Mouse (Mus musculus) intestine, embryonic 14.5 days (tissue): ENCODE data around the gene Kcnj14. TPM values are rescaled to one million over a fixed set of nuclear protein-coding genes. Genes with fewer than 3 reads are reported as not detected.

Experiments
- ATAC-seq: fragments of 200-750 bp; cut with Nextera tagmentation; replicated peaks from 2 replicates; pipeline ENCODE4 v1.8.0; 2017; ENCODE audit warnings: low read depth, moderate number of reproducible peaks, moderate TSS enrichment, moderate library complexity; ENCODE audit not compliant: low FRiP score, low TSS enrichment
- DNase-seq: peaks from one replicate; pipeline ENCODE4 v3.0.0-alpha.2; 2018; ENCODE audit warnings: low spot score
- H3K27ac ChIP-seq: fragments of 300-500 bp; sonication (generic); 2 replicates; pipeline ENCODE4 v1.5.1; 2014; ENCODE audit warnings: low read depth, mild to moderate bottlenecking, control low read depth
- H3K27me3 ChIP-seq: fragments of 300-500 bp; sonication (generic); replicated peaks from 2 replicates; pipeline ENCODE4 v1.6.1; 2014; ENCODE audit warnings: low read length, control low read depth; ENCODE audit not compliant: control insufficient read depth, insufficient read depth
- H3K36me3 ChIP-seq: fragments of 300-500 bp; sonication (generic); 2 replicates; pipeline ENCODE4 v1.6.1; 2014; ENCODE audit warnings: low read length, control low read depth; ENCODE audit not compliant: control insufficient read depth, insufficient read depth
- H3K4me1 ChIP-seq: fragments of 300-500 bp; sonication (generic); replicated peaks from 2 replicates; pipeline ENCODE4 v1.6.1; 2014; ENCODE audit warnings: low read length, control low read depth, mixed read lengths; ENCODE audit not compliant: control insufficient read depth, insufficient read depth
- H3K4me2 ChIP-seq: fragments of 300-500 bp; sonication (generic); 2 replicates; pipeline ENCODE4 v1.6.1; 2014; ENCODE audit warnings: low read length
- H3K4me3 ChIP-seq: fragments of 300-500 bp; sonication (generic); 2 replicates; pipeline ENCODE4 v1.5.1; 2014; ENCODE audit warnings: low read depth, low read length, control low read depth, mixed read lengths
- H3K9ac ChIP-seq: fragments of 300-500 bp; sonication (generic); 2 replicates; pipeline ENCODE4 v1.6.1; 2014; ENCODE audit warnings: mild to moderate bottlenecking, low read length
- H3K9me3 ChIP-seq: fragments of 300-500 bp; sonication (generic); 2 replicates; pipeline ENCODE4 v1.6.1; 2016; ENCODE audit warnings: low read length, control low read depth; ENCODE audit not compliant: control insufficient read depth
- WGBS: fragments of 180-500 bp; shearing (Covaris S2); extraction: QIAGEN DNeasy Blood & Tissue Kit; methylation state at CpG from one replicate; pipeline ENCODE4 v1.1.7; 2014; 5-methylcytosine and 5-hydroxymethylcytosine counted together
- polyA plus RNA-seq: library from polyadenylated mRNA; unstranded; fragments of >200 nt; fragmentation: Nextera tagmentation; extraction: Ambion mirVana; gene quantifications from 2 replicates; pipeline ENCODE4 v1.2.1, GENCODE M21; 2014

Kcnj14 gene
- polyA plus RNA-seq, 1 experiment from 2014 or later = 1.5 TPM

DNA sequence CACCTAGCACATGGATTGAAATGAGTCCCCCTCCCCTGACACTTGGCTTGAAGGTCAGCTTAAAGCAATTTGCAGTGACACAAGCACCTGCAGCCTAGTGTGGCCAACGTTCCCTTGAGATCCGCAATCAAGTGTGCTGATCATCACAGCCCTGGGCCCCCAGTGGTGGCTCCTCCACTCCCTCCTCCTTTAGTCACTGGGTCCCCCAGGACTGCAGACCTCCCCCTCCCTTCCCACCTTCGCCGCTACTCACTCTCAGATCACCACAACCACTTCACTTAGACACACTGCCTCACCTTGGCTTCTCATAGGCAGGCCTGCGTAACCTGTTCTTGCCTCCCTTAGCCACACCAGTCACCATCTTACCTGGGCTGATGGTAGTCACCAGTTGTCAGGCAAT, 18.6 kb downstream of the Kcnj14 start:
- Histone ChIP-seq H3K4me3 (no peak overlapping the region), H3K9me3 (no peaks in the 10 kb centered on the region), H3K27me3 (no peaks in the 10 kb centered on the region), H3K27ac (no peak overlapping the region), H3K4me2 (no peak overlapping the region), H3K4me1 (no peaks in the 10 kb centered on the region), H3K36me3 (peaks cover 44% of the 10 kb centered on the region), H3K9ac (no peak overlapping the region)
- DNase-seq (no peak), ATAC-seq (no peak)
- 60% methylated on average over 5 of the region's 5 CpGs for WGBS

DNA sequence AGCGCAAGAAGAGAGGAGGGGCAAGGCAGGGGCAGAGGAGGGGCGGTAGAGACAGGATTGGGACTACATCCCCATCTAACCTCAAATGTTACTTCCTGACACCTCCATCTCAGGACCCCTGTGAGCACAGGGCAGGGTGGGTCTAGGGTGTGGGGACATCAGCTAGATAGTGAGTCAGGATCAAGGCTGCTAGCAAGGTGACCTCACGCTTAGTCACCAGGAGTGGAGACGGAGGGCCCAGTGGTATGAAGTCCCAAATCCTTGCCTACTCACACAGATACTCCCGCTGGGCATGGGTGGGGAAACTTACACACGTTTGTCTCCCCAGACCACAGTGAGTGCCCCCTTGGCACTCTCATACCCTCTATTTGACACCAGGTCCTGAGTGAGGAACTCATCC, 22.0 kb downstream of the Kcnj14 start:
- Histone ChIP-seq H3K4me2 (no peak overlapping the region), H3K36me3 (peaks cover 10% of the 10 kb centered on the region), H3K4me3 (no peak overlapping the region), H3K9ac (no peak overlapping the region), H3K27me3 (peaks cover 9% of the 10 kb centered on the region; the same call in 1 of the 2 replicates), H3K4me1 (peaks cover 8% of the 10 kb centered on the region), H3K9me3 (no peaks in the 10 kb centered on the region), H3K27ac (no peak overlapping the region)
- ATAC-seq (no peak), DNase-seq (no peak)
- 92% methylated on average over 6 of the region's 6 CpGs for WGBS

DNA sequence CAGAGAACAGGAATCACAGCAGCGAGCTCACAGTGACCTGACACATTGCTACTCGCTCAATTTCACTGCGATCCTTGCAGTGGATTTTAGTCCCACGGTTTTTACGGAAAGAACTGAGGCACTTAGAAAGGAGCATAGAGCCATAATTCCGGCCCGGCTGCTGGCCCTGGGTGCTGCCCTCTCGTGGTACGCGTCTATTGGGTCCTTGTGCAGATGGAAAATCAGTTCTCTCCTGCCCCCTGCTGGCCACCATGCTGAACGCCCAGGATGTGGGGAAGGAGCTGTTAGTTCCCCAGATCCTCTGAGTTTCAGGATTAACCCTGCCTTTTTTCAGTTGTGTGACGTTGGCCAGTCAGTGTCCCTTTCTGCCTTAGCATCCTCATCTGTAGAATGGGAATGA, 23.2 kb downstream of the Kcnj14 start:
- Histone ChIP-seq H3K9me3 (no peaks in the 10 kb centered on the region), H3K27me3 (peaks cover 21% of the 10 kb centered on the region), H3K36me3 (no peaks in the 10 kb centered on the region), H3K4me1 (peaks cover 8% of the 10 kb centered on the region), H3K4me2 (peak overlapping the region; percentile 34), H3K27ac (no peak overlapping the region), H3K4me3 (no peak overlapping the region), H3K9ac (no peak overlapping the region)
- DNase-seq (peak; percentile 99), ATAC-seq (peak; percentile 45)
- 3% methylated on average over 12 of the region's 12 CpGs for WGBS

DNA sequence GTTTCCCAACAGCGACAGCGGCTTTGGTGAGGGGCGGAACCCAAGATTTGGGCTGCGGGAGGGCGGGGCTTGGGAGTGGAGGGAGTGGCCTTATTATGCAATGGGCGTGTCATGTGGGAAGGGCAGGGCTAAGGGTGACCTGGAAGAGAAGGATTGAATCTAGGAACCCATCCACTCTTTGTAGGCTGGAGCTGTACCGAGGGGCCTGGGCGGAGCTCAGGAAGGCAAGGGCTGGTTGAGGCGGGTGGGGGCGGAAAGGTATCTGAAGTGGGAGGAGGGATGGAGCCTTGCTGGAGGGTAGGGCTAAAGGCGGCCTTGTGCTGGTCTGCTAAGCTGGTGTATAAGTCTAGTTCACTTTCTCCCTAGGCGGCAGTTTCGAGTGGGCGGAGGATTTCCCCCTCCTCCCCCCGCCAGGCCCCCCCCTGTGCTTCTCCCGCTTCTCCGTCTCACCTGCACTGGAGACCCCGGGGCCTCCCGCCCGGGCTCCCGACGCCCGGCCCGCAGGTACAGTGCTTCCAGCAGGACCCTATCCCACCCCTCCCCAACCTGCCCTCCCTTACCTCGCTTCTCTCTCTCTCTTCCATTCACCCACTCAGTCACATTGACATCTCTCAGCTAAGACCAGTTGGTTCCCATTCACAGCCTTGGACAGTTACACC, 23.9 kb downstream of the Kcnj14 start:
- Histone ChIP-seq H3K4me1 (peaks cover 8% of the 10 kb centered on the region), H3K9ac (no peak overlapping the region), H3K36me3 (0 out of 2 replicates have a peak, but pooled peaks cover 4% of the 10 kb centered on the region), H3K27ac (no peak overlapping the region), H3K9me3 (no peaks in the 10 kb centered on the region), H3K4me2 (peak overlapping the region; percentile 34), H3K27me3 (peaks cover 21% of the 10 kb centered on the region), H3K4me3 (no peak overlapping the region)
- DNase-seq = no peak
- WGBS = 27% methylated on average over 25 of the region's 25 CpGs
- peak; percentile 22; the same call in 1 of the 2 replicates for ATAC-seq

DNA sequence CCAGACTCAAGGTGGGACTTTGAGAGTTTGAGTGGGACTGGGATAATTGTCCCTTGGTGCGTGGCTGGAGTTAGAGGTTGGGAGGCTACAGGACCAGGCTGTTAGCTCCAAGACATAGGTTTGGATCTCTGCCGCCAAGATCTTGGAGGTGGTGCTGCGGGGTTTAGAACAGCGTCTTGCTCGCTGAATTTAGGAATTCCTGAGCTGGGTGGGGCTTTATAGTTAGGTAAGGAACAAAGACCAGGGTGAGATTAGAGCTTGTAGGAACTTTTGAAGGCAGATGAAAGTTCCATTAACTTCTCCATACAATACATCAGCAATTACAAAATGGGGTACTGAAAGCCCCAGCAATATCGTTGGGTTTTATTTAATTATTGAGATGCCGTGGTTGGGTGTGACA, 24.6 kb downstream of the Kcnj14 start:
- peaks cover 21% of the 10 kb centered on the region for H3K27me3 ChIP-seq
- H3K4me2 ChIP-seq = peak overlapping the region; percentile 34
- 43% methylated on average over 7 of the region's 7 CpGs for WGBS
- ATAC-seq (no peak), DNase-seq (no peak)
- H3K9ac ChIP-seq = no peak overlapping the region
- H3K4me1 ChIP-seq = peaks cover 8% of the 10 kb centered on the region
- 0 out of 2 replicates have a peak, but pooled peaks cover 9% of the 10 kb centered on the region for H3K36me3 ChIP-seq
- H3K9me3 ChIP-seq = no peaks in the 10 kb centered on the region
- no peak overlapping the region for H3K27ac ChIP-seq
- H3K4me3 ChIP-seq = no peak overlapping the region

DNA sequence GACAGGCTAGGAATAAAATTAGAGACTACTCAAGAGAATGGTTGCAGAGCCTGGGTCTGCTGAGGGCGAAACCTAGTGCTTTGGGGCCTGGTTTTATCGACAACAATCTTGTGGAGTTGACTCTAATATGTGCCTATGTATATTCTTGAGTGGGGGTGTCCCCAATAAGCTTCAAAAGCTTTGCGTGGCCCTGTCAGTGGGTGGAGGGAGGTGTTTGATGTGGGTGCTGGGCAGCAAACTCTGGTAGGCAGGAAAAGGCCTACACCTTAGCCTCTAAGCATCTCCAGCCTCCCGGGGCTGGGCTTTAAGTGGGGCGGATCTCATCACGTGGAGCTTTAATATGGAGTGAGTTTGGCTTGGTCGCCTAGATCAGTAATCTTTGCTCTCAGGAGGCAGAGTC, 25.7 kb downstream of the Kcnj14 start:
- ATAC-seq = no peak
- no peak overlapping the region for H3K9ac ChIP-seq
- peak overlapping the region; percentile 88; the same call in 1 of the 2 replicates for H3K4me2 ChIP-seq
- H3K4me1 ChIP-seq = peaks cover 8% of the 10 kb centered on the region
- H3K27ac ChIP-seq = no peak overlapping the region
- peak overlapping the region; percentile 44; the same call in 1 of the 2 replicates for H3K4me3 ChIP-seq
- no peaks in the 10 kb centered on the region for H3K9me3 ChIP-seq
- DNase-seq = no peak
- peaks cover 21% of the 10 kb centered on the region for H3K27me3 ChIP-seq
- 0 out of 2 replicates have a peak, but pooled peaks cover 10% of the 10 kb centered on the region for H3K36me3 ChIP-seq
- WGBS = 58% methylated on average over 7 of the region's 7 CpGs

DNA sequence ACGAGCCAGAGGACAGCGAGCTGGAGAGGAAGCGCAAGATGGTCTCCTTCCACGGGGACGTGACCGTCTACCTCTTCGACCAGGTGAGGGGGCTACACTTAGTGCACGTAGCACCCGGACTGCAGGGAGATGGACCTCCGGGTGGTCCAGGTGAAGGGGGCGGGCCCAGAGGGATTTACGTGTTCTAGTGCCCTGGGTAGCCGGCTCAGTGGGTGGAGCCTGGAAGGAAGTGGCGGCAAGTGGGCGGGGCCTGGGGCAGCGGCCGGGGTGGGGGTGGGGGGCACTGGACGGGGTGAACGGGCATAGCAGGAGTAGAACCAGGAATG, 26.1 kb downstream of the Kcnj14 start:
- Histone ChIP-seq H3K36me3 (0 out of 2 replicates have a peak, but pooled peaks cover 10% of the 10 kb centered on the region), H3K9ac (peak overlapping the region; percentile 40), H3K9me3 (no peaks in the 10 kb centered on the region), H3K4me2 (peak overlapping the region; percentile 88), H3K27ac (no peak overlapping the region), H3K27me3 (peaks cover 21% of the 10 kb centered on the region), H3K4me3 (peak overlapping the region; percentile 44), H3K4me1 (peaks cover 8% of the 10 kb centered on the region)
- WGBS = 4% methylated on average over 19 of the region's 19 CpGs
- DNase-seq = peak; percentile 66
- no peak for ATAC-seq

DNA sequence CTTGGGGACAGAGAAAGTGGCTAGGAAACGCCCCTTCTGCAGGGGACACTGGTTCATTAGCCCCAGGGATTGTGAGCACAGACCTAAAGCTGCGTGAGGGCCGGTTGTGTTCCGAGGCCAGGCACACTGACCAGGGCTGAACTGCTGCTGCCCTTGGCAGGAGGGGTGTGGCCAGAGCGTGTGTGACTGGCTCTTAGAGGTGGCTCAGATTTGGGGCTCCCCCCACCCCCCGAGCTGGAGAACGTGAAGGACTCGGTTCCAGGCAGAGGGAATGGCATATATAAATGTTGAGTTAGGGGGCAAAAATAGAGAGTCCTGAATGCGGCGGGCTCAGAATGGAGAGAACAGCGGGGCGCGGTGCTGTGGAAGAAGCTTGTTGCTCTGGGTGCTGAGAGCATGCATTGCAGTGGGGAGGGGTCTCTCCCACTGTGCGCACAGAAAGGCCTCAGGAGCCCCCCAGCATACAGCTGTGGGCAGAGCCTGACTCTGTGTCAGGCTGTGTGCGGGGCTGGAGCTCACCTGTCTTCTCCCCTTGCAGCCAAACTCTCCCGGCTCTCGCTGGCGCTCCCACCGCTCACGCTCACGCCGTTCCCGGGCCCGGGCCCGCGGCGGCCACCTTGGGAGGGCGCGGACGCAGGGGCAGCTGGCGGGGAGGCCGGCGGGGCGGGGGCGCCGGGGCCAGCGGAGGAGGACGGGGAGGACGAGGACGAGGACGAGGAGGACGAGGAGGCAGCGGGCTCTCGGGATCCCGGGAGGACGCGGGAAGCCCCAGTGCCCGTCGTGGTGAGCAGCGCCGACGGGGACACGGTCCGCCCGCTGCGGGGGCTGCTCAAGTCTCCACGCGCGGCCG, 26.7 kb downstream of the Kcnj14 start:
- WGBS = 2% methylated on average over 59 of the region's 60 CpGs
- peak overlapping the region; percentile 88 for H3K4me2 ChIP-seq
- H3K4me1 ChIP-seq = peaks cover 8% of the 10 kb centered on the region
- H3K4me3 ChIP-seq = peak overlapping the region; percentile 44
- H3K9ac ChIP-seq = peak overlapping the region; percentile 40
- ATAC-seq = no peak
- H3K27me3 ChIP-seq = peaks cover 21% of the 10 kb centered on the region
- H3K36me3 ChIP-seq = 0 out of 2 replicates have a peak, but pooled peaks cover 12% of the 10 kb centered on the region
- H3K27ac ChIP-seq = no peak overlapping the region
- peak; percentile 65 for DNase-seq
- no peaks in the 10 kb centered on the region for H3K9me3 ChIP-seq
